In the genomic region with DNA sequence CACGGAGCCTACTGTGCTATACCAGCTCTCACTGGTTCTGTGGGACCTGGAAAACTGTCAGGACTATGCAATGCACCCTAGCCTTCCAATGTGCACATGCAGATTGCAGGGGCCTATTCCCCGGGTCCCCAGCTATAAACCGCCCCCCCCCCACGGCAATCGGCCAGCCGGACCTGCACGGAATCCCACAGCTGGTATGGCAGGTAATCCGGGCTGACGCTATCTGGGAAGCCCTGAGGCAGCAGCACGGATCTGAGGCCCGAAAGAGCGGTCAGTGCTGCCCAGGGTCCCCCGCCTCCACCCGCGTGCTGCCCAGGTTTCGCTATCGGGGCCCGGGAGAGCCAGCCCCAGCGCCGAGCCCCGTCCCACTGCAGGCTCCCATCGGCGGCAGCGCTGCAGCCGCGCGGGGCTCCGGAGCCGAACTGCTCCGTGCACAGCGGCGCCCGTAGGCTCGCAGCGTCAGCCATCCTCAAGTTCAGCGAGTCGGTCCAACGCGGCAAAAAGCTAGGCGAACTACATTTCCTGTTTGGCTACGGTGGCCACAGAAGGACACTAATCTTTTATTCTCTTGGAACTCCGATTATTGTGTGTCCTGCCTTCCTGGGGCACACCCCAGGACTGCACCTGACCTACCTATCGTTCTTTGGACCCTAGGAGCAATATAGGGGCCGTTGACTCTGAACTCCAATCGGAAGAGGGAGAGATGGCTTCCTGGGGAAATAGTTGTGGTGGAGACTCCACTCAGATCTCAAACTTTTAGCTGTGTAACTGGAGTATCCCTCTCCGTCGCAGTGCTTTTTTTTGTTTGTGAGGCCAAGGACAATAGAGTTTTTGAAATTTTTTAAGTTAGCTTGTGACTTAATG, we compare ENCODE assay signal across 8 mouse cellular contexts. TPM values are rescaled to one million over a fixed set of nuclear protein-coding genes. Genes with fewer than 3 reads are reported as not detected.
DNase-seq lines count a peak whose midpoint lies in the region; ATAC-seq and TF ChIP-seq lines count a peak whose summit lies in the region.

A gene (minus strand): TSS at position 554 of the 864 bp plus-strand sequence.

- peak within 1 kb of the TSS; percentile 94 for H3K9ac ChIP-seq in embryonic facial prominence, embryonic 12.5 days
- peak within 1 kb of the TSS; percentile 97 for H3K9ac ChIP-seq in heart, adult 2 months (ENCODE audit: low read depth, low read length)
- H3K9ac ChIP-seq in limb, embryonic 12.5 days (replicated peaks) = peak within 1 kb of the TSS; percentile 90
- peak within 1 kb of the TSS; percentile 75 for H3K9ac ChIP-seq in midbrain, embryonic 14.5 days (replicated peaks; ENCODE audit: low read length)

- peaks cover 23% of the 10 kb centered on the region for H3K4me1 ChIP-seq in embryonic facial prominence, embryonic 12.5 days
- peaks cover 3% of the 10 kb centered on the region for H3K4me1 ChIP-seq in heart, adult 2 months (ENCODE audit: control insufficient read depth, insufficient read depth, low read length)
- H3K4me1 ChIP-seq in limb, embryonic 12.5 days (replicated peaks) = peaks cover 25% of the 10 kb centered on the region
- peaks cover 7% of the 10 kb centered on the region for H3K4me1 ChIP-seq in midbrain, embryonic 14.5 days (ENCODE audit: control insufficient read depth, insufficient read depth, low read length)

- DNase-seq in urinary bladder, adult 18-20 months (ENCODE audit: low spot score in 2 of 2) = peak; percentile 64 to 70
- DNase-seq in urinary bladder, postnatal 10 days (ENCODE audit: low spot score) = no peak
- peak; percentile 83 to 84 for DNase-seq in heart, adult 2 months
- peak; percentile 80 to 85 for DNase-seq in kidney, adult 8-10 months
- peak; percentile 88 for DNase-seq in midbrain, embryonic 14.5 days
- DNase-seq in spleen, adult 12 weeks (ENCODE audit: low spot score) = peak; percentile 68

- TF ChIP-seq CTCF in heart, adult 2 months (IDR thresholded peaks at IDR 0.05) = 0 out of 2 replicates have a peak, but pooled peaks have one; percentile 9

- no peaks in the 10 kb centered on the region; the same call in 1 of the 2 replicates for H3K79me2 ChIP-seq in heart, adult 2 months (replicated peaks; ENCODE audit: control insufficient read depth, insufficient read depth, low read length)

- WGBS in embryonic facial prominence, embryonic 12.5 days = 2% methylated on average over 47 of the region's 47 CpGs
- WGBS in heart, adult 2 months = 2% methylated on average over 47 of the region's 47 CpGs
- 2% methylated on average over 47 of the region's 47 CpGs for WGBS in limb, embryonic 12.5 days
- 2% methylated on average over 47 of the region's 47 CpGs for WGBS in midbrain, embryonic 14.5 days

- H3K27ac ChIP-seq in embryonic facial prominence, embryonic 12.5 days = peak within 1 kb of the TSS; percentile 83
- H3K27ac ChIP-seq in heart, adult 2 months = peak within 1 kb of the TSS; percentile 68
- peak within 1 kb of the TSS; percentile 89 for H3K27ac ChIP-seq in limb, embryonic 12.5 days
- H3K27ac ChIP-seq in midbrain, embryonic 14.5 days (replicated peaks; ENCODE audit: low read depth, low read length) = peak within 1 kb of the TSS; percentile 72

- H3K4me3 ChIP-seq in embryonic facial prominence, embryonic 12.5 days = peak within 1 kb of the TSS; percentile 85
- peak within 1 kb of the TSS; percentile 92 for H3K4me3 ChIP-seq in heart, adult 2 months
- H3K4me3 ChIP-seq in limb, embryonic 12.5 days (replicated peaks) = peak within 1 kb of the TSS; percentile 89
- peak within 1 kb of the TSS; percentile 73 for H3K4me3 ChIP-seq in midbrain, embryonic 14.5 days (replicated peaks; ENCODE audit: low read depth, low read length)

- no peak for ATAC-seq in embryonic facial prominence, embryonic 12.5 days (ENCODE audit: insufficient number of reproducible peaks, insufficient read depth, low FRiP score, low TSS enrichment)
- peak; percentile 33; the same call in 1 of the 2 replicates for ATAC-seq in limb, embryonic 12.5 days (ENCODE audit: insufficient number of reproducible peaks, insufficient read depth, low FRiP score, low TSS enrichment, low read depth)
- ATAC-seq in midbrain, embryonic 14.5 days (ENCODE audit: low FRiP score, low TSS enrichment) = peak; percentile 31; the same call in 1 of the 2 replicates

- H3K36me3 ChIP-seq in embryonic facial prominence, embryonic 12.5 days = peaks cover 11% of the 10 kb centered on the region; the same call in 1 of the 2 replicates
- no peaks in the 10 kb centered on the region for H3K36me3 ChIP-seq in heart, adult 2 months (ENCODE audit: control insufficient read depth, insufficient read depth, low read length)
- peaks cover 24% of the 10 kb centered on the region for H3K36me3 ChIP-seq in limb, embryonic 12.5 days
- H3K36me3 ChIP-seq in midbrain, embryonic 14.5 days (ENCODE audit: control insufficient read depth, insufficient read depth, low read length) = peaks cover 10% of the 10 kb centered on the region; the same call in 1 of the 2 replicates

- intact Hi-C loops in heart, adult 2 months (cut with DNase I) = loop anchor here (2.0 kb wide), 1 partner anchor 61 kb away; a partner anchor contains a TSS

- TF ChIP-seq POLR2A in heart, adult 2 months (IDR thresholded peaks at IDR 0.05; ENCODE audit: insufficient read depth, low read depth, low read length) = peak; percentile 60

- H3K27me3 ChIP-seq in embryonic facial prominence, embryonic 12.5 days = no peaks in the 10 kb centered on the region
- no peaks in the 10 kb centered on the region for H3K27me3 ChIP-seq in heart, adult 2 months (ENCODE audit: control insufficient read depth, insufficient read depth, low read length)
- no peaks in the 10 kb centered on the region for H3K27me3 ChIP-seq in limb, embryonic 12.5 days
- no peaks in the 10 kb centered on the region for H3K27me3 ChIP-seq in midbrain, embryonic 14.5 days (ENCODE audit: control insufficient read depth, insufficient read depth, low read length)

- TF ChIP-seq EP300 in heart, adult 2 months (IDR thresholded peaks at IDR 0.05; ENCODE audit: insufficient read depth, low read depth, low read length) = 0 out of 2 replicates have a peak, but pooled peaks have one; percentile 47

- peak within 1 kb of the TSS; percentile 80 for H3K4me2 ChIP-seq in embryonic facial prominence, embryonic 12.5 days (replicated peaks)
- peak within 1 kb of the TSS; percentile 84 for H3K4me2 ChIP-seq in limb, embryonic 12.5 days
- peak within 1 kb of the TSS; percentile 91 for H3K4me2 ChIP-seq in midbrain, embryonic 14.5 days (ENCODE audit: low read length)

- no peaks in the 10 kb centered on the region for H3K9me3 ChIP-seq in embryonic facial prominence, embryonic 12.5 days
- H3K9me3 ChIP-seq in limb, embryonic 12.5 days = no peaks in the 10 kb centered on the region
- H3K9me3 ChIP-seq in midbrain, embryonic 14.5 days (ENCODE audit: control insufficient read depth, low read length) = no peaks in the 10 kb centered on the region

RNA-seq across cellular contexts. Expression of the gene that starts here (rescaled TPM):
- polyA plus RNA-seq in embryonic facial prominence, embryonic 12.5 days (2016; fragmentation: Nextera tagmentation; extraction: Ambion mirVana) = 26.3 TPM in 2 replicates
- 1 to 10 TPM; 6.2 to 6.5 TPM for total RNA-seq in heart, adult 2 months (2021)
- 12.1 and 12.7 TPM in 2 replicates for polyA plus RNA-seq in heart, adult 2 months (2012; rRNA removed)
- 22.5 and 28.0 TPM in 2 replicates for polyA plus RNA-seq in limb, embryonic 12.5 days (2016; fragmentation: Nextera tagmentation; extraction: Ambion mirVana)
- polyA plus RNA-seq in midbrain, embryonic 14.5 days (2014; fragmentation: Nextera tagmentation; extraction: Ambion mirVana) = 20.1 and 20.2 TPM in 2 replicates
